Mouse (Mus musculus): Measurements from ENCODE around the gene Zbtb7b.

Zbtb7b gene

GRCm38 (mm10) chr3:89418170-89418860 is 23.7 kb upstream of the Zbtb7b start, which contains the start of the genes Cks1b and Shc1:
Gene Cks1b, minus strand, starts transcription at chr3:89418383.
Gene Shc1, plus strand, starts transcription at chr3:89418443.
- DNase-seq, result peak; percentile 90

GRCm38 (mm10) chr3:89417840-89418169 is 23.2 kb upstream of the Zbtb7b start:
- no peak for DNase-seq

GRCm38 (mm10) chr3:89417131-89417530 is 22.6 kb upstream of the Zbtb7b start:
- DNase-seq, result no peak

- DNase-seq, result no peak
Observed at GRCm38 (mm10) chr3:89416158-89416557, 21.6 kb upstream of the Zbtb7b start.

- DNase-seq, result peak; percentile 99
Observed at GRCm38 (mm10) chr3:89411490-89412393, 17.2 kb upstream of the Zbtb7b start, which contains the start of gene Flad1. Gene Flad1, minus strand, starts transcription at chr3:89411870.

- DNase-seq, result no peak
Observed at GRCm38 (mm10) chr3:89410864-89411263, 16.3 kb upstream of the Zbtb7b start.

GRCm38 (mm10) chr3:89409701-89410100 is 15.1 kb upstream of the Zbtb7b start:
- DNase-seq, result no peak

- no peak for DNase-seq
Observed at GRCm38 (mm10) chr3:89408448-89408847, 13.9 kb upstream of the Zbtb7b start.

GRCm38 (mm10) chr3:89406887-89407286 is 12.3 kb upstream of the Zbtb7b start:
- DNase-seq, result no peak

GRCm38 (mm10) chr3:89402693-89403092 is 8.1 kb upstream of the Zbtb7b start, which contains the start of gene Lenep:
Gene Lenep, minus strand, starts transcription at chr3:89402793.
- DNase-seq, result no peak

- DNase-seq, result no peak
Observed at GRCm38 (mm10) chr3:89401329-89401728, 6.8 kb upstream of the Zbtb7b start.

GRCm38 (mm10) chr3:89396654-89397005 is 2.1 kb upstream of the Zbtb7b start:
- no peak for DNase-seq

GRCm38 (mm10) chr3:89395806-89396653 is 1.5 kb upstream of the Zbtb7b start:
- DNase-seq, result peak; percentile 82

- no peak for DNase-seq
Observed at GRCm38 (mm10) chr3:89395419-89395805, 836 bp upstream of the Zbtb7b start.

GRCm38 (mm10) chr3:89394894-89395256 is 299 bp upstream of the Zbtb7b start:
- peak; percentile 27 for DNase-seq

- peak; percentile 72 for DNase-seq
Observed at GRCm38 (mm10) chr3:89393605-89394004, 971 bp downstream of the Zbtb7b start.

GRCm38 (mm10) chr3:89392871-89393311 is 1.7 kb downstream of the Zbtb7b start:
- DNase-seq, result no peak

- DNase-seq, result peak; percentile 38
Observed at GRCm38 (mm10) chr3:89391663-89392511, 2.7 kb downstream of the Zbtb7b start.

GRCm38 (mm10) chr3:89390699-89391662 is 3.6 kb downstream of the Zbtb7b start:
- DNase-seq, result peak; percentile 56

- DNase-seq, result peak; percentile 21
Observed at GRCm38 (mm10) chr3:89390111-89390515, 4.5 kb downstream of the Zbtb7b start.

All from thymus, postnatal 25 days (tissue).